21 mouse cellular contexts compared by ENCODE assay signal in genomic region chr11:114322627-114323026, GRCm38 (mm10).
DNase-seq lines count a peak whose midpoint lies in the region; ATAC-seq lines count a peak whose summit lies in the region.
"Had no signal": no experiment of that assay in that cellular context is flagged by ENCODE, and none has a peak within 500 bp of the region (broad histone marks: within the 10 kb centered on the region; RNA-seq: fewer than 3 reads in every experiment).

No protein-coding gene starts in this region.

- no peaks in the 10 kb centered on the region for H3K9me3 ChIP-seq in liver, embryonic 12.5 days (replicated peaks)
- H3K9me3 ChIP-seq in liver, embryonic 11.5 days (ENCODE audit: control insufficient read depth, low read length) = no peaks in the 10 kb centered on the region
- H3K9me3 ChIP-seq: forebrain, embryonic 15.5 days; heart, embryonic 12.5 days; hindbrain, embryonic 10.5 days; limb, embryonic 10.5 days had no signal

- DNase-seq in liver, embryonic 11.5 days (ENCODE audit: low spot score) = no peak
- peak; percentile 37 for DNase-seq in induced T-regulatory cell, adult 2 months (ENCODE audit: low read depth)
- no peak for DNase-seq in urinary bladder, adult 2 months (ENCODE audit: low spot score)
- no peak for DNase-seq in spleen, adult 18-20 months
- DNase-seq: adrenal gland, postnatal 25 days; cerebellum, adult 11 months; cerebellum, postnatal 10 days; kidney, adult 8-10 months; kidney, postnatal 14 days; lung, adult 18-20 months; lung, postnatal 36 days; right cerebral cortex, postnatal 4 days had no signal

- H3K4me1 ChIP-seq in liver, embryonic 12.5 days = no peaks in the 10 kb centered on the region
- H3K4me1 ChIP-seq in liver, embryonic 11.5 days (replicated peaks; ENCODE audit: control insufficient read depth, insufficient read depth, low read length) = no peaks in the 10 kb centered on the region

- H3K4me3 ChIP-seq in liver, embryonic 12.5 days = no peak overlapping the region
- no peak overlapping the region for H3K4me3 ChIP-seq in liver, embryonic 11.5 days (ENCODE audit: low read depth, low read length)
- H3K4me3 ChIP-seq: forebrain, embryonic 15.5 days; heart, embryonic 12.5 days; hindbrain, embryonic 10.5 days; limb, embryonic 10.5 days had no signal

- H3K4me2 ChIP-seq in liver, embryonic 12.5 days = no peak overlapping the region
- no peak overlapping the region for H3K4me2 ChIP-seq in liver, embryonic 11.5 days
- H3K4me2 ChIP-seq: forebrain, embryonic 15.5 days; heart, embryonic 12.5 days; midbrain, embryonic 11.5 days had no signal

- no peak overlapping the region for H3K9ac ChIP-seq in liver, embryonic 12.5 days
- no peak overlapping the region for H3K9ac ChIP-seq in liver, embryonic 11.5 days (ENCODE audit: low read depth, low read length)
- H3K9ac ChIP-seq: forebrain, embryonic 15.5 days; heart, embryonic 12.5 days had no signal

- 50% methylated on average over 4 of the region's 4 CpGs for WGBS in liver, embryonic 12.5 days (ENCODE audit: insufficient replicate concordance)
- WGBS in liver, embryonic 11.5 days = 73% methylated on average over 4 of the region's 4 CpGs

- 0 out of 2 replicates have a peak, but pooled peaks have one; percentile 32 for ATAC-seq in liver, embryonic 12.5 days
- ATAC-seq in liver, embryonic 11.5 days (replicated peaks; ENCODE audit: low FRiP score) = no peak
- ATAC-seq in CD4-positive, CD25-positive, alpha-beta regulatory T cell, adult 4 months = peak; percentile 51
- ATAC-seq in megakaryocyte progenitor cell, adult 5-6 weeks (replicated peaks; ENCODE audit: poor library complexity) = peak; percentile 93
- ATAC-seq: forebrain, embryonic 15.5 days; Patski had no signal

- H3K36me3 ChIP-seq in liver, embryonic 12.5 days = no peaks in the 10 kb centered on the region
- H3K36me3 ChIP-seq in liver, embryonic 11.5 days (ENCODE audit: control insufficient read depth, insufficient read depth, low read length) = no peaks in the 10 kb centered on the region
- H3K36me3 ChIP-seq: forebrain, embryonic 15.5 days; heart, embryonic 12.5 days; hindbrain, embryonic 10.5 days; limb, embryonic 10.5 days had no signal

- no peaks in the 10 kb centered on the region for H3K27me3 ChIP-seq in liver, embryonic 12.5 days (replicated peaks)
- H3K27me3 ChIP-seq in liver, embryonic 11.5 days (replicated peaks; ENCODE audit: control insufficient read depth, insufficient read depth, low read length) = no peaks in the 10 kb centered on the region
- H3K27me3 ChIP-seq: forebrain, embryonic 15.5 days; Patski had no signal

- H3K27ac ChIP-seq in liver, embryonic 12.5 days = no peak overlapping the region
- H3K27ac ChIP-seq in liver, embryonic 11.5 days (ENCODE audit: low read depth, low read length) = no peak overlapping the region
- H3K27ac ChIP-seq: hindbrain, embryonic 10.5 days; limb, embryonic 10.5 days had no signal
